Mouse (Mus musculus): ENCODE data around the gene Dlx3.

Gene Dlx3

GRCm38 (mm10) chr11:95084175-95084574, 35.7 kb upstream of the Dlx3 start:
- no peak for TF ChIP-seq GATA4 (IDR thresholded peaks at IDR 0.05; ENCODE audit: insufficient replicate concordance, low read length)

GRCm38 (mm10) chr11:95084811-95085382, 35.0 kb upstream of the Dlx3 start:
- no peak for TF ChIP-seq GATA4 (IDR thresholded peaks at IDR 0.05; ENCODE audit: insufficient replicate concordance, low read length)

- TF ChIP-seq GATA4 (IDR thresholded peaks at IDR 0.05; ENCODE audit: insufficient replicate concordance, low read length) = no peak
These were observed 34.2 kb upstream of the Dlx3 start for GRCm38 (mm10) chr11:95085710-95086109.

- TF ChIP-seq GATA4 (IDR thresholded peaks at IDR 0.05; ENCODE audit: insufficient replicate concordance, low read length) = no peak
These were observed 33.7 kb upstream of the Dlx3 start for GRCm38 (mm10) chr11:95086229-95086628.

GRCm38 (mm10) chr11:95087301-95088228, 32.4 kb upstream of the Dlx3 start:
- no peak for TF ChIP-seq GATA4 (IDR thresholded peaks at IDR 0.05; ENCODE audit: insufficient replicate concordance, low read length)

GRCm38 (mm10) chr11:95088286-95088685, 31.6 kb upstream of the Dlx3 start:
- TF ChIP-seq GATA4 (IDR thresholded peaks at IDR 0.05; ENCODE audit: insufficient replicate concordance, low read length) = no peak

GRCm38 (mm10) chr11:95088857-95089779, 30.8 kb upstream of the Dlx3 start:
- TF ChIP-seq GATA4 (IDR thresholded peaks at IDR 0.05; ENCODE audit: insufficient replicate concordance, low read length) = peak; percentile 34; the same call in 1 of the 2 replicates

- no peak for TF ChIP-seq GATA4 (IDR thresholded peaks at IDR 0.05; ENCODE audit: insufficient replicate concordance, low read length)
These were observed 26.8 kb upstream of the Dlx3 start for GRCm38 (mm10) chr11:95093077-95093476.

- no peak for TF ChIP-seq GATA4 (IDR thresholded peaks at IDR 0.05; ENCODE audit: insufficient replicate concordance, low read length)
These were observed 24.3 kb upstream of the Dlx3 start for GRCm38 (mm10) chr11:95095596-95095995.

GRCm38 (mm10) chr11:95096608-95097373, 23.1 kb upstream of the Dlx3 start:
- no peak for TF ChIP-seq GATA4 (IDR thresholded peaks at IDR 0.05; ENCODE audit: insufficient replicate concordance, low read length)

GRCm38 (mm10) chr11:95097889-95098288, 22.0 kb upstream of the Dlx3 start:
- no peak for TF ChIP-seq GATA4 (IDR thresholded peaks at IDR 0.05; ENCODE audit: insufficient replicate concordance, low read length)

- no peak for TF ChIP-seq GATA4 (IDR thresholded peaks at IDR 0.05; ENCODE audit: insufficient replicate concordance, low read length)
These were observed 21.4 kb upstream of the Dlx3 start for GRCm38 (mm10) chr11:95098346-95099095.

- no peak for TF ChIP-seq GATA4 (IDR thresholded peaks at IDR 0.05; ENCODE audit: insufficient replicate concordance, low read length)
These were observed 19.5 kb upstream of the Dlx3 start for GRCm38 (mm10) chr11:95100393-95100792.
